Mouse (Mus musculus): ENCODE results near the gene Prss1. TPM values are rescaled to one million over a fixed set of nuclear protein-coding genes. Genes with fewer than 3 reads are reported as not detected.
"Not testable (repeated sequence)": the region's sequence is repeated elsewhere in the genome, so short reads cannot be mapped to it uniquely, and the experiment has no call there.

Prss1 gene
- 0.58 and 5.6 TPM in 2 replicates for polyA plus RNA-seq (2015; fragmentation: Nextera tagmentation; extraction: Ambion mirVana)

- not testable (repeated sequence) for H3K4me1 ChIP-seq (ENCODE audit: control insufficient read depth, low read depth, low read length); H3K36me3 ChIP-seq (ENCODE audit: control insufficient read depth, insufficient read depth); H3K27me3 ChIP-seq (ENCODE audit: control insufficient read depth, insufficient read depth, low read depth, low read length); H3K27ac ChIP-seq (ENCODE audit: low read length); H3K4me3 ChIP-seq (ENCODE audit: low read depth, low read length); H3K9me3 ChIP-seq (replicated peaks; ENCODE audit: control insufficient read depth, low read length); H3K9ac ChIP-seq (ENCODE audit: low read depth, low read length); ATAC-seq (ENCODE audit: low read depth); H3K4me2 ChIP-seq (ENCODE audit: low read depth, low read length)
Observed at GRCm38 (mm10) chr6:41458632-41459031, at the start of gene Prss1. Gene Prss1, plus strand, starts transcription at chr6:41458932.

GRCm38 (mm10) chr6:41442261-41442660, 16.5 kb upstream of the Prss1 start:
- not testable (repeated sequence) for H3K27me3 ChIP-seq (ENCODE audit: control insufficient read depth, insufficient read depth, low read depth, low read length); H3K4me2 ChIP-seq (ENCODE audit: low read depth, low read length); H3K9ac ChIP-seq (ENCODE audit: low read depth, low read length); H3K4me3 ChIP-seq (ENCODE audit: low read depth, low read length); H3K4me1 ChIP-seq (ENCODE audit: control insufficient read depth, low read depth, low read length); ATAC-seq (ENCODE audit: low read depth); H3K9me3 ChIP-seq (replicated peaks; ENCODE audit: control insufficient read depth, low read length); H3K27ac ChIP-seq (ENCODE audit: low read length); H3K36me3 ChIP-seq (ENCODE audit: control insufficient read depth, insufficient read depth)
- WGBS (ENCODE audit: insufficient replicate concordance) = 65% methylated on average over 2 of the region's 2 CpGs

GRCm38 (mm10) chr6:41446045-41446444, 12.7 kb upstream of the Prss1 start, which contains the start of gene Gm10334:
Gene Gm10334, minus strand, starts transcription at chr6:41446145.
- not testable (repeated sequence) for H3K4me3 ChIP-seq (ENCODE audit: low read depth, low read length); H3K4me1 ChIP-seq (ENCODE audit: control insufficient read depth, low read depth, low read length); H3K4me2 ChIP-seq (ENCODE audit: low read depth, low read length); H3K27ac ChIP-seq (ENCODE audit: low read length); H3K9me3 ChIP-seq (replicated peaks; ENCODE audit: control insufficient read depth, low read length); ATAC-seq (ENCODE audit: low read depth); H3K36me3 ChIP-seq (ENCODE audit: control insufficient read depth, insufficient read depth); H3K27me3 ChIP-seq (ENCODE audit: control insufficient read depth, insufficient read depth, low read depth, low read length); H3K9ac ChIP-seq (ENCODE audit: low read depth, low read length)

- Histone ChIP-seq H3K27me3 (ENCODE audit: control insufficient read depth, insufficient read depth, low read depth, low read length) (no peaks in the 10 kb centered on the region), H3K36me3 (ENCODE audit: control insufficient read depth, insufficient read depth) (no peaks in the 10 kb centered on the region), H3K4me3 (ENCODE audit: low read depth, low read length) (no peak overlapping the region), H3K4me2 (ENCODE audit: low read depth, low read length) (no peak overlapping the region), H3K9me3 (replicated peaks; ENCODE audit: control insufficient read depth, low read length) (no peaks in the 10 kb centered on the region), H3K4me1 (ENCODE audit: control insufficient read depth, low read depth, low read length) (no peaks in the 10 kb centered on the region), H3K27ac (ENCODE audit: low read length) (no peak overlapping the region), H3K9ac (ENCODE audit: low read depth, low read length) (no peak overlapping the region)
- 41% methylated on average over 3 of the region's 3 CpGs for WGBS (ENCODE audit: insufficient replicate concordance)
- ATAC-seq (ENCODE audit: low read depth) = no peak
Observed at GRCm38 (mm10) chr6:41499374-41499773, 40.6 kb downstream of the Prss1 start.

GRCm38 (mm10) chr6:41504915-41505314, 46.2 kb downstream of the Prss1 start:
- Histone ChIP-seq H3K4me3 (ENCODE audit: low read depth, low read length) (no peak overlapping the region), H3K4me1 (ENCODE audit: control insufficient read depth, low read depth, low read length) (no peaks in the 10 kb centered on the region), H3K9ac (ENCODE audit: low read depth, low read length) (no peak overlapping the region), H3K9me3 (replicated peaks; ENCODE audit: control insufficient read depth, low read length) (no peaks in the 10 kb centered on the region), H3K36me3 (ENCODE audit: control insufficient read depth, insufficient read depth) (no peaks in the 10 kb centered on the region), H3K4me2 (ENCODE audit: low read depth, low read length) (no peak overlapping the region), H3K27ac (ENCODE audit: low read length) (no peak overlapping the region), H3K27me3 (ENCODE audit: control insufficient read depth, insufficient read depth, low read depth, low read length) (no peaks in the 10 kb centered on the region)
- no peak for ATAC-seq (ENCODE audit: low read depth)
- 64% methylated on average over 2 of the region's 2 CpGs for WGBS (ENCODE audit: insufficient replicate concordance)

GRCm38 (mm10) chr6:41505323-41505722, 46.6 kb downstream of the Prss1 start:
- ATAC-seq (ENCODE audit: low read depth) = no peak
- Histone ChIP-seq H3K27me3 (ENCODE audit: control insufficient read depth, insufficient read depth, low read depth, low read length) (no peaks in the 10 kb centered on the region), H3K4me1 (ENCODE audit: control insufficient read depth, low read depth, low read length) (no peaks in the 10 kb centered on the region), H3K9ac (ENCODE audit: low read depth, low read length) (no peak overlapping the region), H3K9me3 (replicated peaks; ENCODE audit: control insufficient read depth, low read length) (no peaks in the 10 kb centered on the region), H3K36me3 (ENCODE audit: control insufficient read depth, insufficient read depth) (no peaks in the 10 kb centered on the region), H3K4me2 (ENCODE audit: low read depth, low read length) (no peak overlapping the region), H3K27ac (ENCODE audit: low read length) (no peak overlapping the region), H3K4me3 (ENCODE audit: low read depth, low read length) (no peak overlapping the region)
- 55% methylated on average over 6 of the region's 6 CpGs for WGBS (ENCODE audit: insufficient replicate concordance)

Other genes with a start within 250 kb of the Prss1 start
- gene Try4, start 156.7 kb upstream of the Prss1 start, polyA plus RNA-seq (2015; fragmentation: Nextera tagmentation; extraction: Ambion mirVana) = 0.52 TPM in 1 of 2 replicates, not detected in the other
- 0.49 and 3.7 TPM in 2 replicates for gene Try5, start 142.1 kb upstream of the Prss1 start, polyA plus RNA-seq (2015; fragmentation: Nextera tagmentation; extraction: Ambion mirVana)
- 0.79 and 4.8 TPM in 2 replicates for gene Try10, start 104.8 kb upstream of the Prss1 start, polyA plus RNA-seq (2015; fragmentation: Nextera tagmentation; extraction: Ambion mirVana)
- gene Prss3, start 81.3 kb upstream of the Prss1 start, polyA plus RNA-seq (2015; fragmentation: Nextera tagmentation; extraction: Ambion mirVana) = 0.39 and 2.5 TPM in 2 replicates
- 0.26 and 2.6 TPM in 2 replicates for gene Gm5771, start 66.6 kb upstream of the Prss1 start, polyA plus RNA-seq (2015; fragmentation: Nextera tagmentation; extraction: Ambion mirVana)
- 0.18 and 1.7 TPM in 2 replicates for gene Gm10334, start 12.8 kb upstream of the Prss1 start, polyA plus RNA-seq (2015; fragmentation: Nextera tagmentation; extraction: Ambion mirVana)
- 0.46 and 4.0 TPM in 2 replicates for gene Prss2, start 62.9 kb downstream of the Prss1 start, polyA plus RNA-seq (2015; fragmentation: Nextera tagmentation; extraction: Ambion mirVana)
- gene Ephb6, start 146.6 kb downstream of the Prss1 start, polyA plus RNA-seq (2015; fragmentation: Nextera tagmentation; extraction: Ambion mirVana) = 0.65 and 0.92 TPM in 2 replicates
- 0.02 and 0.06 TPM in 2 replicates for gene Trpv6, start 177.5 kb downstream of the Prss1 start, polyA plus RNA-seq (2015; fragmentation: Nextera tagmentation; extraction: Ambion mirVana)
- gene Trpv5, start 221.8 kb downstream of the Prss1 start, polyA plus RNA-seq (2015; fragmentation: Nextera tagmentation; extraction: Ambion mirVana) = 0.05 and 0.06 TPM in 2 replicates
- gene Llcfc1, start 225.5 kb downstream of the Prss1 start, polyA plus RNA-seq (2015; fragmentation: Nextera tagmentation; extraction: Ambion mirVana) = not detected in 2 replicates
- gene Kel, start 245.4 kb downstream of the Prss1 start, polyA plus RNA-seq (2015; fragmentation: Nextera tagmentation; extraction: Ambion mirVana) = 308 and 322 TPM in 2 replicates

All from liver, embryonic 16.5 days (tissue).